Comparison of ENCODE assay signal across 8 mouse cellular contexts in the genomic region with DNA sequence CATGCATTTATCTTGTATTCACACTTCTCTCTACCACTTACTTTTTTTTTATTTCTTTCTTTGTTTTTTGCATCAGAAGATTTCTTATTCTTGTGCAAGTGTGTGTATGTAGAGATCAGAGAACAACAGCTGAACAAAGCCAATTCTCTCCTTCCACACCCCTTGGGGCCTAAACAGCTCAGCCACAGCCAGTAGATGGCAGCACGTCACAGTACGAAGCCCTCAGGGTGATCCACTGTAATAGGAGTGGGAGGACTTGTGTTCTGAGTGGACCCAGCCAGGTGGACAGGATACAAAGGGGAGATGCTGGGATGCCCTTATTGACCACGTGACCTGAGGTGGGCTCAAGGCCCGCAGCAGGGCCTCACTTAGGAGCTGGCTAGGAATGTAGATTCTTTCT. TPM values are rescaled to one million over a fixed set of nuclear protein-coding genes. Genes with fewer than 3 reads are reported as not detected.
DNase-seq lines count a peak whose midpoint lies in the region; ATAC-seq lines count a peak whose summit lies in the region.

No protein-coding gene starts in this region.

- no peak overlapping the region for H3K4me3 ChIP-seq in forebrain, embryonic 15.5 days
- H3K4me3 ChIP-seq in lung, embryonic 16.5 days (ENCODE audit: low read length): no peak overlapping the region

- H3K4me1 ChIP-seq in forebrain, embryonic 15.5 days: no peaks in the 10 kb centered on the region
- no peaks in the 10 kb centered on the region for H3K4me1 ChIP-seq in lung, embryonic 16.5 days (replicated peaks; ENCODE audit: control insufficient read depth, insufficient read depth, low read length)

- H3K27me3 ChIP-seq in forebrain, embryonic 15.5 days: no peaks in the 10 kb centered on the region
- no peaks in the 10 kb centered on the region for H3K27me3 ChIP-seq in lung, embryonic 16.5 days (ENCODE audit: control insufficient read depth, insufficient read depth, low read depth, low read length)

- intact Hi-C loops in heart, postnatal 36 days (cut with DNase I): loop anchor here (1.0 to 5.0 kb wide), 3 partner anchors 43 to 162 kb away; a partner anchor contains a TSS

- no peak overlapping the region for H3K27ac ChIP-seq in forebrain, embryonic 15.5 days (replicated peaks)
- no peak overlapping the region for H3K27ac ChIP-seq in lung, embryonic 16.5 days (ENCODE audit: low read length)

- no peak overlapping the region for H3K4me2 ChIP-seq in forebrain, embryonic 15.5 days (replicated peaks)
- no peak overlapping the region for H3K4me2 ChIP-seq in lung, embryonic 16.5 days (ENCODE audit: low read depth, low read length)

- H3K9me3 ChIP-seq in forebrain, embryonic 15.5 days: no peaks in the 10 kb centered on the region
- H3K9me3 ChIP-seq in lung, embryonic 16.5 days (ENCODE audit: control insufficient read depth, low read length): no peaks in the 10 kb centered on the region

- 8% methylated on average over 4 of the region's 4 CpGs for WGBS in forebrain, embryonic 15.5 days
- 1% methylated on average over 4 of the region's 4 CpGs for WGBS in lung, embryonic 16.5 days

- DNase-seq in MN1 (ENCODE audit: low spot score): peak; percentile 86
- DNase-seq in cerebellum, adult 18-20 months: peak; percentile 71 to 82
- peak; percentile 76 to 82 for DNase-seq in heart, postnatal 36 days
- peak; percentile 46 to 78 for DNase-seq in layer of hippocampus, adult 18-20 months (ENCODE audit: low spot score in 2 of 2)
- peak; percentile 78 for DNase-seq in retina, postnatal 7 days (ENCODE audit: low read depth, low spot score)
- peak; percentile 40 for DNase-seq in urinary bladder, adult 2 months (ENCODE audit: low spot score)

- no peak overlapping the region for H3K9ac ChIP-seq in forebrain, embryonic 15.5 days (replicated peaks)
- no peak overlapping the region for H3K9ac ChIP-seq in lung, embryonic 16.5 days (ENCODE audit: low read length)

- no peaks in the 10 kb centered on the region for H3K36me3 ChIP-seq in forebrain, embryonic 15.5 days
- no peaks in the 10 kb centered on the region for H3K36me3 ChIP-seq in lung, embryonic 16.5 days (ENCODE audit: control insufficient read depth, insufficient read depth, low read length)

- peak; percentile 57; the same call in 1 of the 2 replicates for ATAC-seq in forebrain, embryonic 15.5 days (replicated peaks)
- peak; percentile 91 for ATAC-seq in lung, embryonic 16.5 days (ENCODE audit: low read depth)

RNA-seq across cellular contexts. Expression of a gene that starts 5.3 kb away (rescaled TPM):
- 0.08 and 0.13 TPM in 2 replicates for polyA plus RNA-seq in forebrain, embryonic 15.5 days (2015; fragmentation: Nextera tagmentation; extraction: Ambion mirVana)
- total RNA-seq in heart, postnatal 36 days (2021): under 1 TPM; 0.49 to 0.50 TPM
- total RNA-seq in layer of hippocampus, adult 18-20 months (2021): under 1 TPM in 1 of 2 experiments, not detected in 1; 0.08 TPM
- 1.3 TPM in 2 replicates for polyA plus RNA-seq in lung, embryonic 16.5 days (2015; fragmentation: Nextera tagmentation; extraction: Ambion mirVana)
- 0.43 and 0.56 TPM in 2 replicates for polyA plus RNA-seq in urinary bladder, adult 2 months (2012; rRNA removed)

RNA-seq across cellular contexts. Expression of a gene that starts 16.2 kb away (rescaled TPM):
- polyA plus RNA-seq in forebrain, embryonic 15.5 days (2015; fragmentation: Nextera tagmentation; extraction: Ambion mirVana): 131 and 134 TPM in 2 replicates
- total RNA-seq in heart, postnatal 36 days (2021): 10 to 100 TPM; 59.2 to 63.5 TPM
- total RNA-seq in layer of hippocampus, adult 18-20 months (2021): 10 to 100 TPM; 50.5 to 53.0 TPM
- polyA plus RNA-seq in lung, embryonic 16.5 days (2015; fragmentation: Nextera tagmentation; extraction: Ambion mirVana): 217 and 224 TPM in 2 replicates
- 100 and 122 TPM in 2 replicates for polyA plus RNA-seq in urinary bladder, adult 2 months (2012; rRNA removed)

RNA-seq across cellular contexts. Expression of a gene that starts 30.7 kb away (rescaled TPM):
- polyA plus RNA-seq in forebrain, embryonic 15.5 days (2015; fragmentation: Nextera tagmentation; extraction: Ambion mirVana): 50.9 and 56.7 TPM in 2 replicates
- 10 to 100 TPM; 31.0 to 31.4 TPM for total RNA-seq in heart, postnatal 36 days (2021)
- 10 to 100 TPM; 44.2 to 47.1 TPM for total RNA-seq in layer of hippocampus, adult 18-20 months (2021)
- polyA plus RNA-seq in lung, embryonic 16.5 days (2015; fragmentation: Nextera tagmentation; extraction: Ambion mirVana): 76.4 and 94.8 TPM in 2 replicates
- 75.9 and 84.2 TPM in 2 replicates for polyA plus RNA-seq in urinary bladder, adult 2 months (2012; rRNA removed)

RNA-seq across cellular contexts. Expression of a gene that starts 34.3 kb away (rescaled TPM):
- 257 and 272 TPM in 2 replicates for polyA plus RNA-seq in forebrain, embryonic 15.5 days (2015; fragmentation: Nextera tagmentation; extraction: Ambion mirVana)
- total RNA-seq in heart, postnatal 36 days (2021): 10 to 100 TPM; 37.1 to 45.6 TPM
- total RNA-seq in layer of hippocampus, adult 18-20 months (2021): 10 to 100 TPM; 83.8 to 87.8 TPM
- polyA plus RNA-seq in lung, embryonic 16.5 days (2015; fragmentation: Nextera tagmentation; extraction: Ambion mirVana): 245 and 264 TPM in 2 replicates
- polyA plus RNA-seq in urinary bladder, adult 2 months (2012; rRNA removed): 50.8 and 61.7 TPM in 2 replicates

RNA-seq across cellular contexts. Expression of a gene that starts 56.4 kb away (rescaled TPM):
- polyA plus RNA-seq in forebrain, embryonic 15.5 days (2015; fragmentation: Nextera tagmentation; extraction: Ambion mirVana): 61.3 and 66.6 TPM in 2 replicates
- 10 to 100 TPM; 72.7 to 86.8 TPM for total RNA-seq in heart, postnatal 36 days (2021)
- total RNA-seq in layer of hippocampus, adult 18-20 months (2021): 10 to 100 TPM; 34.6 to 36.9 TPM
- 73.0 and 76.9 TPM in 2 replicates for polyA plus RNA-seq in lung, embryonic 16.5 days (2015; fragmentation: Nextera tagmentation; extraction: Ambion mirVana)
- 64.9 and 79.9 TPM in 2 replicates for polyA plus RNA-seq in urinary bladder, adult 2 months (2012; rRNA removed)
